Mouse (Mus musculus) v-Abl transformed pro-B cells (cell line): ENCODE results near the gene Irak1.

Experiments used
- in situ Hi-C, 2 experiments: fragments of 400-800 bp; cut with MboI; formaldehyde crosslinking; loops; one replicate each; pipeline ENCODE4 v1.15.1; 2025; ENCODE audit not compliant: unreplicated experiment in 2 of 2

Irak1 gene

DNA sequence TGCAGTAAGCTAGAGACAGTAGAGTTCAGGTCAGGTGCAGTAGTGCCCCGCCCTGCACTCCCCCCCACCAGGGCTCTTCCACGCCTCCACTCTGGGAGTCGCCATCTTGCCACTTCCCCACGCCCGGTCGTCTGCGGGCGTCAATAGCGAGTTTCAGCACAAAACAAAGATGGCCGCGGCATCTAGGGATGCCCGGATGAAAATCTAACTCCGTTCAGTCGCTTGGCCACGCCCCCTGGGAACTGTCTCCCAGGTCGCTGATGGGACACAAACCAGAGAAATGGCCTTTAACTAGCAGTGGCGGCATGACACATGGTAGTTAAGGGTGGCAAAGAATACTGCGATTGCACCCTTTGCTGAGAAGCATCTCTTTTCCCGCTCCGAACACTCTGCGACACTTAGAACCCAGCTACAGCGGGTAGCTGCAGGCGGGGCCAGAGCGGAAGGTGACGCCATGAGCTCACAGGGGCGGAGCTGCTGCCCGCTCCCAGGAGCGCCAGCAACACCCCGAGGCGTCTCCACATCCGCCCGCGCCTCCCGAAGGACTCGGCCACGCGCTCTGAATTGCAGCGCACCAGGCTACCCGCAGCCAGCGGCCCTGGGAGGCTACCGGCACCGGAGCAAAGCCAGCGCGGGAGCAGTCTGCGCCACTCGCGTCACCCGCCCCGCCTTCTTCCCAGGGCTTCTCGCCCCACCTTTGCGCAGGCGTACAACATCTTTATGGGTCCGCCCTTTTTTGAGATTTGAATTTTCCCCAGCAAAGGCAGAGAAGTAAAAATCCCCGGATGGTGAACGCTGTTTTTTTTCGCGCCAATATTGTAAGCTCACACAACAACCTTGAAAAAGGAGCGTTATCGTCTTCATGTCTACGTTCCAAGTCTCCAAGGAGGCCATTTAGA is 56.3 kb downstream of the Irak1 start:
- in situ Hi-C loops = loop anchor here (10.0 to 25.0 kb wide), 5 partner anchors 57 to 427 kb away; partner anchors contain the start of genes Emd (in 1 of the 2), Fam3a (in 1 of the 2), Flna (in 1 of the 2) and Ikbkg (in 1 of the 2)

DNA sequence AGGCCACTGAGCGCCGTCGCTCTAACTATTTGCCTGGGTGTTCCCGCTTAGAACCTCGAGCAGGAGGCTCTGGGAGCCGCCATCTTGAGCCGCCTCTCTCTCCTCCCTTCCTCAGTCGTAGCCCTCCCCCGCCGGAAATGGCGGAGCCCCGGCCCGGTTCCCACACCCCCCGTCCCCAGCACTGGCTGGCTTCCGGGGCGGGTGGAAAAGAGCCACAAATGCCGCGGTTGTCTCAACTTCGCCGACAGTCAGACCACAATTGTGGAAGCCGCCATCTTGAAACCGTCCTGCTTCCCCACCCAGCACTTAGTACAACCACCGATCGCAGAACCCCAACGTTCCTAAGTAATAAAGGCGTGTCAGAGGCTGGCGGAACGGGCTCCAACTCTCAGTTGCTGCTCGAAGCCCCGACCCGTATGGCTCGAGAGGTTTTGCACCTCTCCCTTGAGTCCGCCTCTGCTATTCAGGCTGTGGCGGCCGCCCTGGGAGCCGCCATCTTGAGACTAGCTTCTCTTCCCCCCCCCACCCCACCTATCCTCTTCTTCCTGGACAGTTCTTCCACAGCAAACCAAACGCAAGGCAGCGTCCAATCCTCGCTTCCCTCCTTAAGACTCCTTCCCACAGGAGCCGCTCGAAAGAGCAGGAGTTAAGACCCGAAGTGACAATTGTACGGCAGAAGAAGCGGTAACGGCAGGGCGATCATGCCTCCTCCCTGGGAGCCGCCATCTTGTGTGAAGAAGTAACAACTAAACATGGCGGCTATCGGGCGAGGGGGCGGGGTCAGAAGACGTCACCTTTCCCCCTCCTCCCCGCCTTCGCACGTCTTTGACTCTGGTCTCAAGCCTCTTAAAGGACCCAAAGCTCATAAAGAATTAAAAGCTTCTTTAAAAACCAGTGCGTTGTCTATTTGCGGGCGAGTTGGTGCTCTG is 57.2 kb downstream of the Irak1 start, which contains the start of gene Hcfc1:
Hcfc1 (minus strand) TSS at position 110 of the 929 bp plus-strand sequence.
- in situ Hi-C loops = loop anchor here (10.0 to 25.0 kb wide), 5 partner anchors 58 to 428 kb away; partner anchors contain the start of genes Emd (in 1 of the 2), Fam3a (in 1 of the 2), Flna (in 1 of the 2) and Ikbkg (in 1 of the 2)

DNA sequence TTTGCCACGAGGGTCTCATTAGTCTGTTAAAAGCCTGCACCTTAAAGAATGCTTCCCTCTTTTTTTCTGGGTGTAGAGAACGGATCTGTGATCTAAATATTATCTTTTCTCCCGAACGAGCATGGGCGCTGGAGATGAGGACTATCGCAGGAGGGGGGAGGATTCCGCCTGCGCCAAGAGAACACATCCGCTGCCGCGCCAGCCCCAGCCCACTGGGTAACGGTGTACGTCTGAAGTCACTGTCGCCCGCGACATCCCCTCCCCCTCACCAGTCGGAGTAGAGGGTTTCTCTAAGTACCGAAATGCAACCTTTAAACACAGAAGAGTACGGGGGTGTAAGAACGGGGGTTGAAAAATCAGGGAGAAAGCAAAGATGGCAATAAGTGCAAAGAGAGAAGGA is 58.4 kb downstream of the Irak1 start:
- in situ Hi-C loops = loop anchor here (10.0 to 25.0 kb wide), 5 partner anchors 59 to 429 kb away; partner anchors contain the start of genes Emd (in 1 of the 2), Fam3a (in 1 of the 2), Flna (in 1 of the 2) and Ikbkg (in 1 of the 2)

DNA sequence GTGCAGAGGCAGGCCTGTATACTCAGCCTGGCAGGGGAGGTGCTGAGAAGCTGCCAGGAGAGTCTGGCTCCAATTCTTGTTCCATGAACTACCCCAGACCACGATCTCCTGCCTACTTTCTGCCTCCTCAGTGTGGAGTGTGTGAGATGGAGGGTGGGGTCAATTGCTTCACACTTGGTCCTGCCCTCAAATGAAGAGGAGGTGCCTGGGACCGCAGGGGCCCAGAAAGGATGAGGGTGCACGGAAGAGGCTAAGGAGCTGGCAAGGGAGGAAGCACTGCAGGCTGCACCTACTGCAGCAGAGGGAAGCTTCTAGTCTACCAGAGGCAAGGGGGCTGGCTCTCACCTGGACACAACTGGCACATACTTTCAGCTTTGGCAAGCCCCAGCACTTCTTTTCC is 59.4 kb downstream of the Irak1 start:
- in situ Hi-C loops = loop anchor here (10.0 to 25.0 kb wide), 5 partner anchors 60 to 430 kb away; partner anchors contain the start of genes Emd (in 1 of the 2), Fam3a (in 1 of the 2), Flna (in 1 of the 2) and Ikbkg (in 1 of the 2)
